Mouse (Mus musculus) activated CD4-positive, CD25-positive, alpha-beta regulatory T cell, adult 4 months (primary cell): ENCODE results near the gene Ucn2. TPM values are rescaled to one million over a fixed set of nuclear protein-coding genes. Genes with fewer than 3 reads are reported as not detected.

Experiments
- ATAC-seq: one replicate; pipeline ENCODE4 v1.8.0; 2017
- polyA plus RNA-seq, 2 experiments: library from polyadenylated mRNA; unstranded; fragments of 100-300 nt; shearing (Covaris generic); gene quantifications; one replicate each; pipeline ENCODE4 v1.2.1; 2017

Gene Ucn2
- polyA plus RNA-seq, 2 experiments from 2014 or later, result not detected

DNA sequence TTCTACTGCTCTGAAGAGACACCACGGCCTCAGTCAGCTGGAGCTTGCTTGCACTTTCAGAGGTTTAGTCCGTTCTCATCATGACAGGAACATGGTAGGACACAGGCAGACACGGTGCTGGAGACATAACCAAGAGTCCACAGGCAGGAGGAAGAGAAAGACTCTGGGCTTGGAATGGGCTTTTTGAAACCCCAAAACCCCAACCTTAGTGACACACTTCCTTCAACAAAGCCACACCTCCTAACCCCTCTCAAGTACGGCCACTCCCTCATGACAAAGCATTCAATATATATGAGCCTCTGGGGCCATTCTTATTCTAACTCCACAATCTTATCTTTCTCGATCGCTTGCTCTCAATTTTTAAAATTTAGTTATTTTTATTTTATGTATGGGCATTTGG is 46.6 kb downstream of the Ucn2 start:
- no peak for ATAC-seq

Other genes starting within 250 kb of the Ucn2 start
- gene Ip6k2, start 202.2 kb upstream of the Ucn2 start, polyA plus RNA-seq, result 10 to 100 TPM; 13.2 to 15.8 TPM
- gene Nckipsd, start 177.6 kb upstream of the Ucn2 start, polyA plus RNA-seq, result 1 to 10 TPM; 3.9 to 7.3 TPM
- gene Celsr3, start 159.7 kb upstream of the Ucn2 start, polyA plus RNA-seq, result not detected
- gene Slc26a6, start 132.7 kb upstream of the Ucn2 start, polyA plus RNA-seq, result 1 to 10 TPM; 6.0 to 9.3 TPM
- not detected for gene Tmem89, start 71.4 kb upstream of the Ucn2 start, polyA plus RNA-seq
- 100 to 1,000 TPM; 164 to 177 TPM for gene Uqcrc1, start 49.4 kb upstream of the Ucn2 start, polyA plus RNA-seq
- not detected for gene Col7a1, start 32.4 kb upstream of the Ucn2 start, polyA plus RNA-seq
- 1 to 10 TPM; 2.2 to 2.5 TPM for gene Pfkfb4, start 5.8 kb downstream of the Ucn2 start, polyA plus RNA-seq
- 1,000 to 10,000 TPM; 2,345 to 2,363 TPM for gene Shisa5, start 52.6 kb downstream of the Ucn2 start, polyA plus RNA-seq
- gene Trex1, start 73.7 kb downstream of the Ucn2 start, polyA plus RNA-seq, result 10 to 100 TPM; 36.6 to 42.8 TPM
- gene Atrip, start 88.1 kb downstream of the Ucn2 start, polyA plus RNA-seq, result 10 to 100 TPM; 15.3 to 16.3 TPM
- gene Ccdc51, start 96.5 kb downstream of the Ucn2 start, polyA plus RNA-seq, result 10 to 100 TPM; 10.9 to 12.4 TPM
- gene Tma7, start 96.6 kb downstream of the Ucn2 start, polyA plus RNA-seq, result 100 to 1,000 TPM; 726 to 879 TPM
- gene Plxnb1, start 109.4 kb downstream of the Ucn2 start, polyA plus RNA-seq, result under 1 TPM; 0.16 to 0.80 TPM
- gene Fbxw21, start 176.0 kb downstream of the Ucn2 start, polyA plus RNA-seq, result not detected
- gene Fbxw13, start 210.0 kb downstream of the Ucn2 start, polyA plus RNA-seq, result not detected
- gene Fbxw20, start 248.7 kb downstream of the Ucn2 start, polyA plus RNA-seq, result not detected